Comparison of ENCODE assay signal across 18 mouse cellular contexts in the genomic region with DNA sequence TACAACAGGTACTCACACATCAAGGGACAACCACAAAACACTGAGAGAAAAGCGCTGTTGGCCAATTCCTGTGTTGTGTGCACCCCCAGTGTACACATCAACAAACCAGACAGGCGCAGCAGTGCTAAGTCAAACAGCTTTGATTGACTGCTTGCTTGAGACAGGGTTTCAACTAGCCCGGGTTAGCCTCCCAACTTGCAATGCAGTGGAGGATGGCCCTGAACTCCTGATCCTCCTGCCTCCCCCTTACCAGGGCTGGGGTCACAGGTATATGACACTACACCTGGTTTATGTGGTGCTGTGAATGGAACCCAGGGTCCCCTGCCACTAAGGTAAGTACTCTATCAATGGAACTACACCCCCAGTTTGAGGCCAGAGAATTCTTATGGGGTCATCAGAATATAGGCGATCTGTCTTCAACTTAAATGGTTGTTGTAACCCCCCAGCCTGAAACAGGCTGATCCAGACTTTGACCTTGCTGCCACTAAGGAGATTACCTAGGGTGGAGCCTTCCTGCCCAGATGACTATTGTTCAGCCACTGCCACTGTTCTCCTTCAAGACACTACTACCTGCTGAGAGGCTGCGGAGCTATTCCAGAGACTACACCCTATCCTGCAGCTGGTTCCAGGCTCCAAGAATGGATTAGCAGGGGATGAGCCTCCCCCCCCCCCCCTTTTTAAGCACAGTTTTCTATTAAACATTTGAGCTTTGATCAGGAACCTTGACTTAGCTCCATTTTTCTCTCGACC. TPM values are rescaled to one million over a fixed set of nuclear protein-coding genes. Genes with fewer than 3 reads are reported as not detected.
"Had no signal": no experiment of that assay in that cellular context is flagged by ENCODE, and none has a peak within 500 bp of the region (broad histone marks: within the 10 kb centered on the region; RNA-seq: fewer than 3 reads in every experiment).

No protein-coding gene starts in this region.

- H3K4me2 ChIP-seq: limb, embryonic 12.5 days; limb, embryonic 15.5 days; liver, embryonic 11.5 days; lung, embryonic 14.5 days; midbrain, embryonic 12.5 days; midbrain, embryonic 15.5 days; neural tube, embryonic 13.5 days had no signal

- H3K9ac ChIP-seq: limb, embryonic 12.5 days; limb, embryonic 15.5 days; lung, embryonic 14.5 days; midbrain, embryonic 12.5 days; midbrain, embryonic 15.5 days; neural tube, embryonic 13.5 days had no signal

- H3K4me3 ChIP-seq: limb, embryonic 12.5 days; limb, embryonic 15.5 days; midbrain, embryonic 12.5 days; midbrain, embryonic 15.5 days; myocyte; neural tube, embryonic 13.5 days had no signal

- H3K9me3 ChIP-seq: limb, embryonic 15.5 days; midbrain, embryonic 15.5 days had no signal

- H3K27me3 ChIP-seq: limb, embryonic 12.5 days; limb, embryonic 15.5 days; midbrain, embryonic 12.5 days; midbrain, embryonic 15.5 days; neural tube, embryonic 13.5 days had no signal

- ATAC-seq: lung, postnatal 0 days; midbrain, embryonic 15.5 days had no signal

- H3K27ac ChIP-seq: limb, embryonic 12.5 days; macrophage; midbrain, embryonic 12.5 days; midbrain, embryonic 15.5 days had no signal

- DNase-seq: kidney, adult 9 months; kidney, postnatal 14 days; kidney, postnatal 4 days; left cerebral cortex, postnatal 4 days; lung, embryonic 14.5 days; retina, postnatal 1 day; right cerebral cortex, postnatal 25 days; thymus, postnatal 25 days had no signal

RNA-seq across cellular contexts. Expression of a gene that starts 17.7 kb away (rescaled TPM):
- total RNA-seq: neutrophil, adult 5-6 weeks had no signal
